In the genomic region with DNA sequence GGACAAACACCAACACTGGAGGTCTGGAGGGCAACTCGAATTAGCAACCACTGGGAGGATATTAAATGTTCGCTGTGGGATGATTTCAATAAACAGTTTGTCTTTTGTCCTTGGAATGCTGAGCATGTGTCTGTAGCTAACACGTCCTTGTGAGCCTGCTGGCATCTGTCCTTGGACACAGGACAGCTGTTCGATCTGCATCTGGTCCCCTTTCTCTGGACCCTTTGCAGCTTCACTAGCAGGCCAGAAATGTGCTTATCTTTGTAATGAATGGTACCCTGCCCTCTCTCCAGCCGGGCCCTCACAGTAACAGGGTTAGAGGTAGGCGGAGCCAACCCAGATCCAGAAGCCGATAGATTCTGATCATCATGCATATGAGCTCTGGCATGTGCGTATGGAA, we compare ENCODE assay signal across 16 mouse cellular contexts. TPM values are rescaled to one million over a fixed set of nuclear protein-coding genes. Genes with fewer than 3 reads are reported as not detected.
DNase-seq lines count a peak whose midpoint lies in the region; ATAC-seq and TF ChIP-seq lines count a peak whose summit lies in the region.
"Had no signal": no experiment of that assay in that cellular context is flagged by ENCODE, and none has a peak within 500 bp of the region (broad histone marks: within the 10 kb centered on the region; RNA-seq: fewer than 3 reads in every experiment).

No protein-coding gene starts in this region.

- H3K9me3 ChIP-seq in forebrain, embryonic 13.5 days (replicated peaks): no peaks in the 10 kb centered on the region
- no peaks in the 10 kb centered on the region for H3K9me3 ChIP-seq in forebrain, embryonic 11.5 days (ENCODE audit: control insufficient read depth, low read length)
- no peaks in the 10 kb centered on the region for H3K9me3 ChIP-seq in limb, embryonic 15.5 days
- H3K9me3 ChIP-seq: heart, embryonic 13.5 days; hindbrain, embryonic 13.5 days; neural tube, embryonic 13.5 days had no signal

- H3K4me2 ChIP-seq in forebrain, embryonic 13.5 days: no peak overlapping the region
- no peak overlapping the region for H3K4me2 ChIP-seq in forebrain, embryonic 11.5 days (ENCODE audit: low read depth, low read length, severe bottlenecking)
- no peak overlapping the region for H3K4me2 ChIP-seq in limb, embryonic 15.5 days
- H3K4me2 ChIP-seq: heart, embryonic 13.5 days; hindbrain, embryonic 13.5 days; neural tube, embryonic 13.5 days had no signal

- H3K27me3 ChIP-seq in forebrain, embryonic 13.5 days: no peaks in the 10 kb centered on the region
- H3K27me3 ChIP-seq in forebrain, embryonic 11.5 days (ENCODE audit: control insufficient read depth, insufficient read depth, low read length): no peaks in the 10 kb centered on the region
- no peaks in the 10 kb centered on the region for H3K27me3 ChIP-seq in kidney, adult 2 months (replicated peaks; ENCODE audit: control insufficient read depth, insufficient read depth, low read length)
- H3K27me3 ChIP-seq in limb, embryonic 15.5 days: no peaks in the 10 kb centered on the region; the same call in 1 of the 2 replicates
- H3K27me3 ChIP-seq: heart, embryonic 13.5 days; hindbrain, embryonic 13.5 days; neural tube, embryonic 13.5 days had no signal

- no peaks in the 10 kb centered on the region for H3K36me3 ChIP-seq in forebrain, embryonic 13.5 days (ENCODE audit: poor library complexity, severe bottlenecking)
- H3K36me3 ChIP-seq in forebrain, embryonic 11.5 days (ENCODE audit: control insufficient read depth, insufficient read depth, low read length): no peaks in the 10 kb centered on the region
- H3K36me3 ChIP-seq in kidney, adult 2 months (ENCODE audit: control insufficient read depth, insufficient read depth, low read length): no peaks in the 10 kb centered on the region
- no peaks in the 10 kb centered on the region for H3K36me3 ChIP-seq in limb, embryonic 15.5 days
- H3K36me3 ChIP-seq: heart, embryonic 13.5 days; hindbrain, embryonic 13.5 days; neural tube, embryonic 13.5 days had no signal

- no peak for TF ChIP-seq CTCF in kidney, adult 2 months (conservative IDR thresholded peaks at IDR 0.05; ENCODE audit: insufficient read depth, insufficient read length, low read depth, low read length)

- no peaks in the 10 kb centered on the region for H3K4me1 ChIP-seq in forebrain, embryonic 13.5 days
- no peaks in the 10 kb centered on the region for H3K4me1 ChIP-seq in forebrain, embryonic 11.5 days (replicated peaks; ENCODE audit: control insufficient read depth, insufficient read depth, low read length)
- H3K4me1 ChIP-seq in kidney, adult 2 months (ENCODE audit: control insufficient read depth, insufficient read depth, low read length): no peaks in the 10 kb centered on the region
- H3K4me1 ChIP-seq in limb, embryonic 15.5 days: peaks cover 9% of the 10 kb centered on the region; the same call in 1 of the 2 replicates

- TF ChIP-seq POLR2A in kidney, adult 2 months (IDR thresholded peaks at IDR 0.05; ENCODE audit: low read depth, low read length): no peak

- no peak for DNase-seq in forebrain, embryonic 11.5 days (ENCODE audit: low spot score)
- peak; percentile 62 for DNase-seq in kidney, postnatal 10 days
- no peak for DNase-seq in kidney, adult 2 months
- peak; percentile 2 for DNase-seq in Muller cell, postnatal 12 days (ENCODE audit: inconsistent ontology term)
- no peak for DNase-seq in thymus, postnatal 36 days
- DNase-seq in frontal cortex, postnatal 14 days (ENCODE audit: low spot score in 2 of 2): no peak
- DNase-seq: B cell, adult 2 months; cerebellum, adult 18-20 months; embryo, embryonic 11 days; gastrocnemius, postnatal 10 days; midbrain, embryonic 14.5 days had no signal

- H3K27ac ChIP-seq in forebrain, embryonic 13.5 days: peak overlapping the region; percentile 3; the same call in 1 of the 2 replicates
- H3K27ac ChIP-seq in forebrain, embryonic 11.5 days (ENCODE audit: low read depth, low read length): no peak overlapping the region
- H3K27ac ChIP-seq in kidney, adult 2 months (ENCODE audit: insufficient read depth, low read depth, low read length): no peak overlapping the region
- H3K27ac ChIP-seq in limb, embryonic 15.5 days: peak overlapping the region; percentile 39; the same call in 1 of the 2 replicates
- H3K27ac ChIP-seq: heart, embryonic 13.5 days; neural tube, embryonic 13.5 days had no signal

- 70% methylated on average over 8 of the region's 8 CpGs for WGBS in forebrain, embryonic 13.5 days
- WGBS in forebrain, embryonic 11.5 days: 76% methylated on average over 8 of the region's 8 CpGs
- WGBS in kidney, adult 2 months: 50% methylated on average over 8 of the region's 8 CpGs
- WGBS in limb, embryonic 15.5 days: 53% methylated on average over 8 of the region's 8 CpGs

- no peak overlapping the region for H3K4me3 ChIP-seq in forebrain, embryonic 13.5 days
- no peak overlapping the region for H3K4me3 ChIP-seq in forebrain, embryonic 11.5 days (ENCODE audit: low read depth, low read length)
- no peak overlapping the region for H3K4me3 ChIP-seq in kidney, adult 2 months (ENCODE audit: insufficient read depth, low read depth, low read length)
- H3K4me3 ChIP-seq in limb, embryonic 15.5 days: no peak overlapping the region
- H3K4me3 ChIP-seq: heart, embryonic 13.5 days; hindbrain, embryonic 13.5 days; neural tube, embryonic 13.5 days had no signal

- no peak for ATAC-seq in forebrain, embryonic 13.5 days
- ATAC-seq in forebrain, embryonic 11.5 days (replicated peaks; ENCODE audit: low FRiP score): no peak
- no peak for ATAC-seq in limb, embryonic 15.5 days (ENCODE audit: insufficient number of reproducible peaks, low FRiP score, low TSS enrichment, low read depth)

- H3K9ac ChIP-seq in forebrain, embryonic 13.5 days: no peak overlapping the region
- H3K9ac ChIP-seq in forebrain, embryonic 11.5 days (ENCODE audit: low read length): no peak overlapping the region
- no peak overlapping the region for H3K9ac ChIP-seq in limb, embryonic 15.5 days
- H3K9ac ChIP-seq: heart, embryonic 13.5 days; hindbrain, embryonic 13.5 days; neural tube, embryonic 13.5 days had no signal

RNA-seq across cellular contexts. Expression of gene Tmem150c, which starts 32.3 kb away (rescaled TPM):
- polyA plus RNA-seq in forebrain, embryonic 13.5 days (2015; fragmentation: Nextera tagmentation; extraction: Ambion mirVana): 12.7 and 14.0 TPM in 2 replicates
- 2.4 TPM in 2 replicates for polyA plus RNA-seq in forebrain, embryonic 11.5 days (2014; fragmentation: Nextera tagmentation; extraction: Ambion mirVana)
- polyA plus RNA-seq in kidney, adult 2 months (2012; rRNA removed): 8.1 and 9.9 TPM in 2 replicates
- 9.3 and 9.9 TPM in 2 replicates for polyA plus RNA-seq in limb, embryonic 15.5 days (2015; fragmentation: Nextera tagmentation; extraction: Ambion mirVana)

Comparison
In these comparisons a context has a peak if more than half of its experiments do, and no peak if none do; other contexts are left out.
1. H3K27ac ChIP-seq: peak in forebrain, embryonic 13.5 days (single experiment) and limb, embryonic 15.5 days (single experiment); none in forebrain, embryonic 11.5 days (single experiment) and kidney, adult 2 months (single experiment).
2. DNase-seq: peak in kidney, postnatal 10 days (single experiment) and Muller cell, postnatal 12 days (single experiment); none in forebrain, embryonic 11.5 days (single experiment), kidney, adult 2 months (single experiment), thymus, postnatal 36 days (0 of 2) and frontal cortex, postnatal 14 days (0 of 2).